Mouse (Mus musculus) stomach, postnatal 0 days (tissue): ENCODE measurements at regions not wholly inside any gene's neighbourhood (a gene's known extent, or its start where the extent isn't known, plus 50 kb on each side); places are given as distances from the start of the nearest gene placed in this dataset.

Source experiments
- CTCF ChIP-seq: IDR thresholded peaks from 2 replicates; pipeline ENCODE4 v1.5.1; 2016; ENCODE audit warnings: antibody characterized with exemption, low read depth, mild to moderate bottlenecking, moderate library complexity
- EP300 ChIP-seq: optimal IDR thresholded peaks from 2 replicates; pipeline ENCODE3; 2016; ENCODE audit warnings: antibody characterized with exemption

DNA sequence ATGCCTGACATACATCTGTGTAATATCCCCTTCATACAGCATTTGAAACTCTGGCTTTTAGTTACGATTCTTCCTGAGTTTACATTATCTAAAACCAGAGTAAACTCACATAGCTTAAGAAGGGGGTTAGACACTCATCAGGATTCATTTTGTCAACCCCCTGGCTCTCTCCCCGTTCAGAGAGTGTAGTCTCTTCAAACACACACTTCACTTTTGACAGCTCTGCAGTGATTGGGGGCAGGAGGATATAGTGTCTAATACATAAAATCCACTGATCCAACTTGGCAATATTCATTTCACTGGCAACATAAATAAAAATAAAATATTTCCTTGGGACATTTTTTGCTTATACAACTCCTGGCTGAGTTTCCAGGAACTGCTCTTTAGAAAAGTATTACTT, 251.0 kb downstream of the Cxxc4 start:
- TF ChIP-seq CTCF (no peak), EP300 (no peak)
